Mouse (Mus musculus): Measurements from ENCODE around the gene Dab1. TPM values are rescaled to one million over a fixed set of nuclear protein-coding genes. Genes with fewer than 3 reads are reported as not detected.

The Dab1 gene
- polyA plus RNA-seq, 1 experiment, result not detected

- TF ChIP-seq CTCF (IDR thresholded peaks at IDR 0.05; ENCODE audit: insufficient read depth, low read depth, low read length) (no peak), POLR2A (IDR thresholded peaks at IDR 0.05; ENCODE audit: insufficient read depth, low read depth, low read length) (no peak)
- Histone ChIP-seq H3K4me3 (ENCODE audit: insufficient read depth, low read depth, low read length) (no peak overlapping the region), H3K27ac (ENCODE audit: insufficient read depth, low read depth, low read length) (no peak overlapping the region), H3K4me1 (ENCODE audit: control insufficient read depth, insufficient read depth, low read length) (no peaks in the 10 kb centered on the region)
- 63% methylated on average over 10 of the region's 10 CpGs for WGBS
These were observed 718.1 kb downstream of the Dab1 start for GRCm38 (mm10) chr4:104337279-104337678.

- Histone ChIP-seq H3K4me1 (ENCODE audit: control insufficient read depth, insufficient read depth, low read length) (no peaks in the 10 kb centered on the region), H3K4me3 (ENCODE audit: insufficient read depth, low read depth, low read length) (no peak overlapping the region), H3K27ac (ENCODE audit: insufficient read depth, low read depth, low read length) (no peak overlapping the region)
- 44% methylated on average over 2 of the region's 2 CpGs for WGBS
- TF ChIP-seq CTCF (IDR thresholded peaks at IDR 0.05; ENCODE audit: insufficient read depth, low read depth, low read length) (no peak), POLR2A (IDR thresholded peaks at IDR 0.05; ENCODE audit: insufficient read depth, low read depth, low read length) (no peak)
These were observed 719.2 kb downstream of the Dab1 start for GRCm38 (mm10) chr4:104338382-104338781.

GRCm38 (mm10) chr4:104361345-104361744, 742.2 kb downstream of the Dab1 start:
- Histone ChIP-seq H3K4me3 (ENCODE audit: insufficient read depth, low read depth, low read length) (no peak overlapping the region), H3K27ac (ENCODE audit: insufficient read depth, low read depth, low read length) (no peak overlapping the region), H3K4me1 (ENCODE audit: control insufficient read depth, insufficient read depth, low read length) (no peaks in the 10 kb centered on the region)
- TF ChIP-seq CTCF (IDR thresholded peaks at IDR 0.05; ENCODE audit: insufficient read depth, low read depth, low read length), result no peak
- no peak for TF ChIP-seq POLR2A (IDR thresholded peaks at IDR 0.05; ENCODE audit: insufficient read depth, low read depth, low read length)
- WGBS, result 72% methylated on average over 1 of the region's 1 CpGs

- Histone ChIP-seq H3K4me1 (ENCODE audit: control insufficient read depth, insufficient read depth, low read length) (peaks cover 4% of the 10 kb centered on the region; the same call in 1 of the 2 replicates), H3K27ac (ENCODE audit: insufficient read depth, low read depth, low read length) (peak overlapping the region; percentile 96), H3K4me3 (ENCODE audit: insufficient read depth, low read depth, low read length) (peak overlapping the region; percentile 71)
- TF ChIP-seq POLR2A (IDR thresholded peaks at IDR 0.05; ENCODE audit: insufficient read depth, low read depth, low read length) (no peak), CTCF (IDR thresholded peaks at IDR 0.05; ENCODE audit: insufficient read depth, low read depth, low read length) (no peak)
- WGBS, result 17% methylated on average over 8 of the region's 8 CpGs
These were observed 747.3 kb downstream of the Dab1 start for GRCm38 (mm10) chr4:104366491-104366890.

- Histone ChIP-seq H3K27ac (ENCODE audit: insufficient read depth, low read depth, low read length) (peak overlapping the region; percentile 96), H3K4me3 (ENCODE audit: insufficient read depth, low read depth, low read length) (peak overlapping the region; percentile 71), H3K4me1 (ENCODE audit: control insufficient read depth, insufficient read depth, low read length) (peaks cover 4% of the 10 kb centered on the region; the same call in 1 of the 2 replicates)
- TF ChIP-seq POLR2A (IDR thresholded peaks at IDR 0.05; ENCODE audit: insufficient read depth, low read depth, low read length), result peak; percentile 64
- peak; percentile 37; the same call in 1 of the 2 replicates for TF ChIP-seq CTCF (IDR thresholded peaks at IDR 0.05; ENCODE audit: insufficient read depth, low read depth, low read length)
- WGBS, result 1% methylated on average over 86 of the region's 94 CpGs
These were observed 748.0 kb downstream of the Dab1 start for GRCm38 (mm10) chr4:104366894-104367740.

- H3K4me3 ChIP-seq (ENCODE audit: insufficient read depth, low read depth, low read length), result peak overlapping the region; percentile 71
- H3K27ac ChIP-seq (ENCODE audit: insufficient read depth, low read depth, low read length), result peak overlapping the region; percentile 27
- H3K4me1 ChIP-seq (ENCODE audit: control insufficient read depth, insufficient read depth, low read length), result peaks cover 4% of the 10 kb centered on the region; the same call in 1 of the 2 replicates
- WGBS, result under 1% methylated on average over 48 of the region's 48 CpGs
- TF ChIP-seq CTCF (IDR thresholded peaks at IDR 0.05; ENCODE audit: insufficient read depth, low read depth, low read length), result no peak
- no peak for TF ChIP-seq POLR2A (IDR thresholded peaks at IDR 0.05; ENCODE audit: insufficient read depth, low read depth, low read length)
These were observed 748.7 kb downstream of the Dab1 start for GRCm38 (mm10) chr4:104367741-104368411.

- H3K27ac ChIP-seq (ENCODE audit: insufficient read depth, low read depth, low read length), result peak overlapping the region; percentile 27; the same call in 1 of the 2 replicates
- WGBS, result under 1% methylated on average over 20 of the region's 20 CpGs
- TF ChIP-seq CTCF (IDR thresholded peaks at IDR 0.05; ENCODE audit: insufficient read depth, low read depth, low read length) (no peak), POLR2A (IDR thresholded peaks at IDR 0.05; ENCODE audit: insufficient read depth, low read depth, low read length) (no peak)
- peak overlapping the region; percentile 71 for H3K4me3 ChIP-seq (ENCODE audit: insufficient read depth, low read depth, low read length)
- H3K4me1 ChIP-seq (ENCODE audit: control insufficient read depth, insufficient read depth, low read length), result peaks cover 4% of the 10 kb centered on the region; the same call in 1 of the 2 replicates
These were observed 749.4 kb downstream of the Dab1 start for GRCm38 (mm10) chr4:104368561-104369021.

- H3K27ac ChIP-seq (ENCODE audit: insufficient read depth, low read depth, low read length), result 0 out of 2 replicates have a peak overlapping the region, but pooled peaks have one; percentile 45
- peaks cover 4% of the 10 kb centered on the region; the same call in 1 of the 2 replicates for H3K4me1 ChIP-seq (ENCODE audit: control insufficient read depth, insufficient read depth, low read length)
- peak overlapping the region; percentile 71 for H3K4me3 ChIP-seq (ENCODE audit: insufficient read depth, low read depth, low read length)
- TF ChIP-seq POLR2A (IDR thresholded peaks at IDR 0.05; ENCODE audit: insufficient read depth, low read depth, low read length) (no peak), CTCF (IDR thresholded peaks at IDR 0.05; ENCODE audit: insufficient read depth, low read depth, low read length) (no peak)
- WGBS, result 4% methylated on average over 7 of the region's 7 CpGs
These were observed 749.9 kb downstream of the Dab1 start for GRCm38 (mm10) chr4:104369091-104369490.

Measured in olfactory bulb, adult 2 months (tissue).